Mouse (Mus musculus) G1E (cell line): ENCODE data around the gene Thrap3. TPM values are rescaled to one million over a fixed set of nuclear protein-coding genes. Genes with fewer than 3 reads are reported as not detected.

Source experiments
- ATAC-seq: 2 replicates; pipeline ENCODE4 v1.8.0; 2016; ENCODE audit warnings: mild to moderate bottlenecking; ENCODE audit not compliant: insufficient number of reproducible peaks, poor library complexity, low FRiP score, severe bottlenecking; ENCODE audit errors: extremely low read depth
- DNase-seq: peaks from one replicate; pipeline ENCODE4 v3.0.0; 2012; ENCODE audit warnings: low spot score
- H3K27me3 ChIP-seq: 2 replicates; pipeline ENCODE4 v1.6.1; 2012; ENCODE audit warnings: mild to moderate bottlenecking, low read length, inconsistent platforms; ENCODE audit not compliant: insufficient read depth
- H3K36me3 ChIP-seq: replicated peaks from 2 replicates; pipeline ENCODE3; 2012; ENCODE audit warnings: mild to moderate bottlenecking, inconsistent platforms
- H3K4me1 ChIP-seq: 2 replicates; pipeline ENCODE4 v1.6.1; 2012; ENCODE audit warnings: low read depth, low read length, inconsistent platforms, mixed read lengths; ENCODE audit not compliant: insufficient read depth
- H3K4me3 ChIP-seq: 2 replicates; pipeline ENCODE4 v1.5.1; 2012; ENCODE audit warnings: low read depth, mild to moderate bottlenecking, inconsistent platforms, low read length, moderate library complexity, mixed read lengths
- H3K9me3 ChIP-seq: replicated peaks from 2 replicates; pipeline ENCODE4 v1.6.1; 2012; ENCODE audit warnings: inconsistent platforms
- CTCF ChIP-seq: IDR thresholded peaks from 2 replicates; pipeline ENCODE4 v1.5.1; 2012; ENCODE audit warnings: low read depth, low read length, inconsistent platforms, mixed read lengths
- GATA1 ChIP-seq: IDR thresholded peaks from 2 replicates; pipeline ENCODE4 v1.6.1; 2012; ENCODE audit warnings: borderline replicate concordance, low read length, inconsistent platforms, mixed read lengths
- GATA2 ChIP-seq: IDR thresholded peaks from 2 replicates; pipeline ENCODE4 v1.6.1; 2012; ENCODE audit warnings: low read depth, low read length, inconsistent platforms, borderline replicate concordance
- POLR2AphosphoS5 ChIP-seq: IDR thresholded peaks from 2 replicates; pipeline ENCODE4 v1.6.1; 2012; ENCODE audit warnings: low read depth, low read length, inconsistent platforms; ENCODE audit not compliant: insufficient replicate concordance
- TAL1 ChIP-seq: conservative IDR thresholded peaks from 2 replicates; pipeline ENCODE4 v1.6.1; 2012; ENCODE audit warnings: low read depth, low read length, inconsistent platforms, mixed read lengths
- polyA plus RNA-seq: library from polyadenylated mRNA; stranded (reverse); fragments of >175 nt; gene quantifications from 2 replicates; pipeline ENCODE4 v1.2.3, GENCODE M21; 2012
- total RNA-seq, 2 experiments: library from RNA; stranded (forward) in 1 of 2; stranded (reverse) in 1 of 2; fragments of 200-1000 nt in 1 of 2; fragments of >200 nt in 1 of 2; fragmentation: Nextera tagmentation in 1 of 2; gene quantifications; 2 replicates each; pipeline ENCODE4 v1.2.3; 2014 to 2017

Thrap3 gene
- total and polyA plus RNA-seq, 3 experiments: 209 to 356 (median 305) TPM

- peaks cover 35% of the 10 kb centered on the region for H3K36me3 ChIP-seq
- ATAC-seq (peak; percentile 84), DNase-seq (peak; percentile 94)
- TF ChIP-seq TAL1 (no peak), GATA2 (no peak)
- no peaks in the 10 kb centered on the region for H3K9me3 ChIP-seq
- H3K27me3 ChIP-seq: no peaks in the 10 kb centered on the region
- H3K4me3 ChIP-seq: peak overlapping the region; percentile 75
- peaks cover 46% of the 10 kb centered on the region for H3K4me1 ChIP-seq
Observed at GRCm38 (mm10) chr4:126162544-126163066, 40.0 kb downstream of the Thrap3 start.

- DNase-seq: no peak
- TF ChIP-seq GATA1: no peak
- TF ChIP-seq GATA2: no peak
- TF ChIP-seq CTCF: no peak
- no peak for TF ChIP-seq POLR2AphosphoS5
- TF ChIP-seq TAL1: no peak
- Histone ChIP-seq H3K4me3 (peak overlapping the region; percentile 75; the same call in 1 of the 2 replicates), H3K4me1 (peaks cover 44% of the 10 kb centered on the region), H3K9me3 (no peaks in the 10 kb centered on the region), H3K27me3 (no peaks in the 10 kb centered on the region), H3K36me3 (peaks cover 29% of the 10 kb centered on the region)
- no peak for ATAC-seq
Observed at GRCm38 (mm10) chr4:126161986-126162385, 40.6 kb downstream of the Thrap3 start.

GRCm38 (mm10) chr4:126161456-126161855, 41.1 kb downstream of the Thrap3 start:
- Histone ChIP-seq H3K9me3 (no peaks in the 10 kb centered on the region), H3K27me3 (no peaks in the 10 kb centered on the region; the same call in 1 of the 2 replicates), H3K4me3 (no peak overlapping the region), H3K4me1 (peaks cover 39% of the 10 kb centered on the region), H3K36me3 (peaks cover 24% of the 10 kb centered on the region)
- no peak for ATAC-seq
- DNase-seq: no peak
- TF ChIP-seq POLR2AphosphoS5 (no peak), TAL1 (no peak), CTCF (no peak), GATA1 (no peak), GATA2 (no peak)

GRCm38 (mm10) chr4:126160981-126161380, 41.6 kb downstream of the Thrap3 start:
- Histone ChIP-seq H3K9me3 (no peaks in the 10 kb centered on the region), H3K4me3 (no peak overlapping the region), H3K36me3 (peaks cover 19% of the 10 kb centered on the region), H3K27me3 (no peaks in the 10 kb centered on the region; the same call in 1 of the 2 replicates), H3K4me1 (peaks cover 35% of the 10 kb centered on the region)
- ATAC-seq (no peak), DNase-seq (no peak)
- TF ChIP-seq CTCF: no peak
- TF ChIP-seq GATA2: no peak
- no peak for TF ChIP-seq TAL1
- no peak for TF ChIP-seq GATA1
- TF ChIP-seq POLR2AphosphoS5: no peak

GRCm38 (mm10) chr4:126159455-126159854, 43.1 kb downstream of the Thrap3 start:
- TF ChIP-seq CTCF (no peak), POLR2AphosphoS5 (no peak), GATA2 (no peak), TAL1 (no peak), GATA1 (no peak)
- Histone ChIP-seq H3K9me3 (no peaks in the 10 kb centered on the region), H3K36me3 (peaks cover 9% of the 10 kb centered on the region), H3K27me3 (no peaks in the 10 kb centered on the region; the same call in 1 of the 2 replicates), H3K4me1 (peaks cover 42% of the 10 kb centered on the region), H3K4me3 (no peak overlapping the region)
- ATAC-seq: no peak
- DNase-seq: no peak

- Histone ChIP-seq H3K27me3 (peaks cover 7% of the 10 kb centered on the region; the same call in 1 of the 2 replicates), H3K9me3 (no peaks in the 10 kb centered on the region), H3K4me1 (peaks cover 28% of the 10 kb centered on the region), H3K4me3 (no peak overlapping the region), H3K36me3 (no peaks in the 10 kb centered on the region)
- TF ChIP-seq CTCF: peak; percentile 40
- TF ChIP-seq GATA1: no peak
- TF ChIP-seq POLR2AphosphoS5: no peak
- TF ChIP-seq GATA2: no peak
- no peak for TF ChIP-seq TAL1
- ATAC-seq (no peak; the same call in 1 of the 2 replicates), DNase-seq (peak; percentile 29)
Observed at GRCm38 (mm10) chr4:126157562-126157961, 45.0 kb downstream of the Thrap3 start.
